Mouse (Mus musculus) midbrain, embryonic 16.5 days (tissue): ENCODE results near the gene Gfod1. TPM values are rescaled to one million over a fixed set of nuclear protein-coding genes. Genes with fewer than 3 reads are reported as not detected.
A peak's percentile ranks its signal among the peaks of the same experiment; 100 is the strongest.

ENCODE experiments used
- ATAC-seq: fragments of 200-750 bp; cut with Nextera tagmentation; 2 replicates; pipeline ENCODE4 v1.8.0; 2017; ENCODE audit warnings: moderate TSS enrichment
- H3K27ac ChIP-seq: fragments of 300-500 bp; sonication (generic); 2 replicates; pipeline ENCODE4 v1.5.1; 2014; ENCODE audit warnings: mild to moderate bottlenecking, low read length, mixed read lengths
- H3K27me3 ChIP-seq: fragments of 300-500 bp; sonication (generic); 2 replicates; pipeline ENCODE4 v1.6.1; 2014; ENCODE audit warnings: low read depth, low read length, mixed read lengths; ENCODE audit not compliant: control insufficient read depth, insufficient read depth
- H3K36me3 ChIP-seq: fragments of 300-500 bp; sonication (generic); 2 replicates; pipeline ENCODE4 v1.6.1; 2014; ENCODE audit warnings: mild to moderate bottlenecking, low read length, moderate library complexity, mixed read lengths; ENCODE audit not compliant: control insufficient read depth, insufficient read depth
- H3K4me1 ChIP-seq: fragments of 300-500 bp; sonication (generic); 2 replicates; pipeline ENCODE4 v1.6.1; 2014; ENCODE audit warnings: mild to moderate bottlenecking, low read length, mixed read lengths; ENCODE audit not compliant: control insufficient read depth, insufficient read depth
- H3K4me2 ChIP-seq: fragments of 300-500 bp; sonication (generic); 2 replicates; pipeline ENCODE4 v1.6.1; 2014; ENCODE audit warnings: mild to moderate bottlenecking, low read length, mixed read lengths
- H3K4me3 ChIP-seq: fragments of 300-500 bp; sonication (generic); 2 replicates; pipeline ENCODE4 v1.5.1; 2014; ENCODE audit warnings: low read depth, mild to moderate bottlenecking, low read length, moderate library complexity, mixed read lengths
- H3K9ac ChIP-seq: fragments of 300-500 bp; sonication (generic); 2 replicates; pipeline ENCODE4 v1.6.1; 2014; ENCODE audit warnings: low read depth, low read length, mixed read lengths
- H3K9me3 ChIP-seq: fragments of 300-500 bp; sonication (generic); replicated peaks from 2 replicates; pipeline ENCODE4 v1.6.1; 2014; ENCODE audit warnings: mild to moderate bottlenecking, low read length, mixed read lengths; ENCODE audit not compliant: control insufficient read depth, poor library complexity, severe bottlenecking
- WGBS: fragments of 180-500 bp; shearing (Covaris S2); extraction: QIAGEN DNeasy Blood & Tissue Kit; methylation state at CpG from one replicate; pipeline ENCODE4 v1.1.7; 2014; 5-methylcytosine and 5-hydroxymethylcytosine counted together
- polyA plus RNA-seq: library from polyadenylated mRNA; unstranded; fragments of >200 nt; fragmentation: Nextera tagmentation; extraction: Ambion mirVana; gene quantifications from 2 replicates; pipeline ENCODE4 v1.2.1, GENCODE M21; 2015

Gene Gfod1
- polyA plus RNA-seq, 1 experiment from 2014 or later = 2.2 TPM

DNA sequence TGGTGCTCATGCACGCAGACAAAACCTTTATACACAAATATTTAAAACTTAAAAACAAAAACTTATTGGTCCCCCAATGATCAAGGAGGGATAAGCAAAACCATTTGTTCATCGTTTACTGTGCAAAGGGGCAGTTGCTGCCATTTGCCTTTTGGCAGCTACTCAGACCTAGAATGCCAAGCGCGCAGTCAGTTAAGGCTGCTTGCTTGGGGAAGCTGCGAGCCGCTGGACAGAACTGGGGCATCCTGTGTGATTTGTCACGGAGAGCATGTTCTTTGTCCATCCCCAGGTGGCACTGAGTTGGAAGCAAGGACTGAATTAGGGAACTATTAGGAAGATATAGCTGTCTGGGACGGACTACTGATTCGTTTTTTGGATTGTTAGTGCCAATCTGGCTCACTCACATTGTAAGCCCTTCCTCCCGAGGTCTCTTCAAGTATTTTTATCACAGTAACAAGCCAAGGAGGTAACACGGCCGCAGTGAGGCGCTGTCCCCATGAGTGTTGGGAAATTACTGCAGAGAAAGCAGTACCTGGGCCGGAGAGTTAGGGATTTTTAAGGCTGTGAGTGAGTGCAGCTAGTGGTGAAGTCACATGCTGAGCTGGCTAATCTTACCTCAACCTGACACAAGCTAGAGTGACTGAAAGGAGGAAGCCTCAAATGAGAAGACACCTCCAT is 131.8 kb downstream of the Gfod1 start:
- Histone ChIP-seq H3K36me3 (no peaks in the 10 kb centered on the region), H3K9ac (peak overlapping the region; percentile 76), H3K4me3 (peak overlapping the region; percentile 62), H3K27me3 (no peaks in the 10 kb centered on the region), H3K4me1 (peaks cover 6% of the 10 kb centered on the region; the same call in 1 of the 2 replicates), H3K9me3 (no peaks in the 10 kb centered on the region), H3K4me2 (peak overlapping the region; percentile 76), H3K27ac (no peak overlapping the region; the same call in 1 of the 2 replicates)
- ATAC-seq = no peak
- WGBS = 36% methylated on average over 14 of the region's 14 CpGs

- Histone ChIP-seq H3K36me3 (no peaks in the 10 kb centered on the region), H3K27ac (peak within 1 kb of the TSS; percentile 91), H3K4me3 (peak within 1 kb of the TSS; percentile 62), H3K9me3 (no peaks in the 10 kb centered on the region), H3K27me3 (no peaks in the 10 kb centered on the region), H3K9ac (peak within 1 kb of the TSS; percentile 80), H3K4me1 (peaks cover 6% of the 10 kb centered on the region; the same call in 1 of the 2 replicates), H3K4me2 (peak within 1 kb of the TSS; percentile 76)
- ATAC-seq = peak; percentile 94
- whole genome bisulfite sequencing = under 1% methylated on average over 44 of the region's 48 CpGs
Observed at GRCm38 (mm10) chr13:43171020-43171710, 132.8 kb downstream of the Gfod1 start, which contains the start of gene Tbc1d7. Gene Tbc1d7, minus strand, starts transcription at chr13:43171501.

DNA sequence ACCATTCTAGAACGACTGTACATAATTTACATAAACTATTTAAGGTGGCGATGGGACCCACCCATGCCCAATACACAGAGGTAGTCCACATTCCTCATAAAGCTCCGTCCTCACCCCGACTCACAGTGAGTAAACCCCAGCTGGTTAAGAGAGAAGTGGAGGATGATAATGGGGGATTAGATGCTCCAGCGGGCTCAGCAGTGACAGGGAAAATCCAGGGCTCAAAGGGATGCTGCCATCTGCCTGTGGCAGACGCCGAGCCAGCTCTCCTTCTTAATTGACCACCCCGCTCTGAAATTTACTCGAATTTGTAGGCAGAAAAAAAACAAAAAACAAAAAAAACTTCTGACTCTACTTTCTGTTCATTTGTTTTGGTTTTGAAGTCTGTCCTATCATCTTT is 136.3 kb downstream of the Gfod1 start:
- no peak for ATAC-seq
- no peaks in the 10 kb centered on the region for H3K27me3 ChIP-seq
- 53% methylated on average over 9 of the region's 9 CpGs for WGBS

GRCm38 (mm10) chr13:43159429-43159828 is 144.5 kb downstream of the Gfod1 start:
- H3K27me3 ChIP-seq = no peaks in the 10 kb centered on the region
- WGBS = 85% methylated on average over 3 of the region's 3 CpGs
- no peaks in the 10 kb centered on the region; the same call in 1 of the 2 replicates for H3K4me1 ChIP-seq
- peaks cover 5% of the 10 kb centered on the region; the same call in 1 of the 2 replicates for H3K36me3 ChIP-seq
- no peak overlapping the region for H3K4me3 ChIP-seq
- no peak overlapping the region for H3K4me2 ChIP-seq
- no peak overlapping the region for H3K27ac ChIP-seq
- H3K9ac ChIP-seq = no peak overlapping the region
- no peaks in the 10 kb centered on the region for H3K9me3 ChIP-seq
- ATAC-seq = no peak

More for the DNA sequence above, 136.3 kb downstream of the Gfod1 start:
- Histone ChIP-seq H3K9me3 (no peaks in the 10 kb centered on the region), H3K4me3 (no peak overlapping the region), H3K36me3 (no peaks in the 10 kb centered on the region), H3K9ac (no peak overlapping the region), H3K4me2 (no peak overlapping the region), H3K27ac (no peak overlapping the region), H3K4me1 (peaks cover 6% of the 10 kb centered on the region; the same call in 1 of the 2 replicates)

DNA sequence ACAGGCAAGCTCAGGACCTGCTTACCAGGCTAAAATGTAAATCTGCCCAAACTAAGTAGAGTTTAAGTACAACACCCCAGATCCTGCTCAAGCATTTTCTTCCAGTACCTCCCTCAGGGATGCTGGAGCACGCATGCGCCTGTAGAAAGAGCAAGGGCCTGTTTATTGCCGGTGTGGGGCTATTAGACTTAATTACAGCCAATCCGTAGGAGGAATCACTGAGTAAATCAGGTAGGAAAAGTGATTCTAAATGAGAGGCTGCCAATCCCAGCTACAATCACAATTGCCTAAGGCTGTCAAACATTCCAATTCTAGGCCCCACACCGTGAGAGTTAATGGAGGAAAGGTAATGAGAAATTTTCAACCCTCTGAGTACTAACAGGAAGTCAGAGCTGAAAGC is 145.7 kb downstream of the Gfod1 start:
- Histone ChIP-seq H3K36me3 (peaks cover 8% of the 10 kb centered on the region; the same call in 1 of the 2 replicates), H3K4me3 (no peak overlapping the region), H3K27ac (no peak overlapping the region), H3K27me3 (no peaks in the 10 kb centered on the region), H3K4me1 (no peaks in the 10 kb centered on the region; the same call in 1 of the 2 replicates), H3K9me3 (no peaks in the 10 kb centered on the region), H3K9ac (no peak overlapping the region), H3K4me2 (no peak overlapping the region)
- WGBS = 69% methylated on average over 5 of the region's 5 CpGs
- no peak for ATAC-seq

- Histone ChIP-seq H3K4me1 (no peaks in the 10 kb centered on the region; the same call in 1 of the 2 replicates), H3K27me3 (no peaks in the 10 kb centered on the region), H3K4me2 (no peak overlapping the region), H3K9me3 (no peaks in the 10 kb centered on the region), H3K27ac (no peak overlapping the region), H3K36me3 (peaks cover 13% of the 10 kb centered on the region), H3K9ac (no peak overlapping the region), H3K4me3 (no peak overlapping the region)
- no peak for ATAC-seq
- WGBS = 27% methylated on average over 5 of the region's 5 CpGs
Observed at GRCm38 (mm10) chr13:43157370-43157769, 146.6 kb downstream of the Gfod1 start.

DNA sequence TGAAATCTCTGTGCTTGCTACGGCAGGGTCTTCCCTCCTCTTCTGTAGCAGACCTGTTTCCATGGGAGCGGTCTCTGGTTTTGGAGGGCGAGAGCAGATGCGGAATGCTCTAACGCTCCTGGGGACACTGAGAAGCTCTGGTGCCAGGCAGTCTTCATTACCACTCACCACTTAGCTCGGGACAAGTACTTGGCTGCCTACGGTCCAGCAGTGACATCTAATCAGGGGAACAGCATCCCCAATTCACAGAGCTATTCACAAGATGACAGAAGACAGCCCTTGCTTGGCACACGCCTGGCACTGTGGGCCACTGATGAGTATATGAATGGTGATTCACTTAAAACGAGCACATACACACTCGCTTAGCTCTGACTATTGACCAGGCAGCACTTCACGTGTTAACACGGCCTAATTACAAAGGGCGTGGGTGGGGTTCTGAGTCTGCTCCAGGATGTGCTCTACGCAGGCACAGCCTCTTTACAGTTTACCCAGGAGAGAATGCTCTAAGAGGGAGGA is 151.9 kb downstream of the Gfod1 start:
- Histone ChIP-seq H3K9me3 (no peaks in the 10 kb centered on the region), H3K27ac (no peak overlapping the region), H3K4me2 (no peak overlapping the region), H3K36me3 (peaks cover 23% of the 10 kb centered on the region), H3K9ac (no peak overlapping the region), H3K4me1 (no peaks in the 10 kb centered on the region), H3K27me3 (no peaks in the 10 kb centered on the region), H3K4me3 (no peak overlapping the region)
- ATAC-seq = no peak
- WGBS = 90% methylated on average over 14 of the region's 14 CpGs

GRCm38 (mm10) chr13:43149661-43150060 is 154.3 kb downstream of the Gfod1 start:
- ATAC-seq = no peak
- H3K27ac ChIP-seq = no peak overlapping the region
- H3K4me2 ChIP-seq = no peak overlapping the region
- no peaks in the 10 kb centered on the region for H3K27me3 ChIP-seq
- H3K4me3 ChIP-seq = no peak overlapping the region
- no peak overlapping the region for H3K9ac ChIP-seq
- no peaks in the 10 kb centered on the region for H3K4me1 ChIP-seq
- 93% methylated on average over 3 of the region's 3 CpGs for WGBS
- peaks cover 21% of the 10 kb centered on the region for H3K36me3 ChIP-seq
- H3K9me3 ChIP-seq = no peaks in the 10 kb centered on the region

DNA sequence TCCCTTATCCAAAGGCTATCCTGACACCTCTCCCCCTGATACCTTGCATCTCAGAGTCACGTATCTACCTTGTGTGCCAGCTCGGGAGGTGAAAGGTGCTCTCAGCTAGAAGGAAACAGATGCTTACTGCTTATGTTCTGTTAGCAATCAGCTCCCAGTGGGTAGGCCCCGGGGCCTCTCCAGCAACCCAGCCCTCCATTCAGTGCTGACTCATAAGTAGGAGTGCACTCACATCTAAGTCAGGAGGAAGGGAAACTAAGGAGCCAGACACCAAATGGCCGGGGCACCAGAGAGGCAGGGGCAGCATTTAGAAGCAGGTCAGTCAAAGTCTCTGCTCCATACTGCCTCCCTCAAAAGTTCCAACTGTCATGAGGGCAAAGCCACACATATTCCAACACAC is 155.3 kb downstream of the Gfod1 start:
- ATAC-seq = no peak
- 83% methylated on average over 4 of the region's 4 CpGs for WGBS
- H3K4me1 ChIP-seq = no peaks in the 10 kb centered on the region

More for the DNA sequence above, 155.3 kb downstream of the Gfod1 start:
- Histone ChIP-seq H3K27me3 (no peaks in the 10 kb centered on the region), H3K9me3 (no peaks in the 10 kb centered on the region), H3K4me3 (no peak overlapping the region), H3K36me3 (peaks cover 18% of the 10 kb centered on the region), H3K4me2 (no peak overlapping the region), H3K9ac (no peak overlapping the region), H3K27ac (no peak overlapping the region)
